ENCODE assay signal across 15 mouse cellular contexts in the genomic region with DNA sequence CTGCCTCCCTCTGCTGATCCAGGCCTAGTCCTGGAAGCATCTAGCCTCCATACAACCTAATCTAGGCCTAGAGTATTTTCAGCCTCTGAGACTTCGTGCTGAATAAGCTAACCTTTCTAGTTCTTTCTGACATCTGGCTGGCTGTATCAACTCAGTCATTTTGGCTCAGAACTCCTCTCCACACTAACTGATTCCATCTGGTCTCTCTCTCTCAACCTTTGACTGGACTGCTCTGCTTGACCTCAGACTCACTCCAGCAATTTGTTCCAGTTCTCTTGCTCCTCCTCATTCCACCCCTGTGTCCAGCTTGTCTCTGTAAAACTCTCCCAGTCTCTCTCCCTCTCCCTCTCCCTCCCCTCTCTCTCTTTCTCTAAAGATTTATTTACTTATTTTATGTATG. TPM values are rescaled to one million over a fixed set of nuclear protein-coding genes. Genes with fewer than 3 reads are reported as not detected.
A peak's percentile ranks its signal among the peaks of the same experiment; 100 is the strongest.
DNase-seq lines count a peak whose midpoint lies in the region; TF ChIP-seq lines count a peak whose summit lies in the region.
"Had no signal": no experiment of that assay in that cellular context is flagged by ENCODE, and none has a peak within 500 bp of the region (broad histone marks: within the 10 kb centered on the region; RNA-seq: fewer than 3 reads in every experiment).

No protein-coding gene starts in this region.

- H3K27me3 ChIP-seq in liver, adult 2 months (ENCODE audit: control insufficient read depth, insufficient read depth, low read length), result no peaks in the 10 kb centered on the region
- H3K27me3 ChIP-seq: forebrain, embryonic 15.5 days; hindbrain, embryonic 12.5 days had no signal

- H3K36me3 ChIP-seq in liver, adult 2 months (ENCODE audit: control insufficient read depth, insufficient read depth, low read length), result no peaks in the 10 kb centered on the region
- H3K36me3 ChIP-seq: forebrain, embryonic 15.5 days; hindbrain, embryonic 12.5 days; liver, embryonic 13.5 days had no signal

- peak; percentile 96 for DNase-seq in liver, adult 2 months (ENCODE audit: extremely low read depth, low read depth, low spot score)
- no peak for DNase-seq in liver
- DNase-seq in NIH3T3 (ENCODE audit: low read depth), result peak; percentile 87
- DNase-seq in kidney, adult 18-20 months, result peak; percentile 32
- DNase-seq in kidney, postnatal 14 days, result peak; percentile 69
- no peak for DNase-seq in natural killer cell, adult 2 months (ENCODE audit: low spot score in 2 of 2)
- no peak for DNase-seq in thymus, postnatal 10 days (ENCODE audit: low spot score in 2 of 2)
- DNase-seq: adrenal gland, adult 8-10 months; cerebellum, adult 11-12 months; heart, adult 11 months; layer of hippocampus, adult 9-11 months; liver, embryonic 13.5 days; right cerebral cortex, adult 18-20 months had no signal

- peak overlapping the region; percentile 49 for H3K27ac ChIP-seq in liver, adult 2 months (replicated peaks; ENCODE audit: insufficient read depth, low read depth, low read length)
- H3K27ac ChIP-seq: forebrain, embryonic 15.5 days; hindbrain, embryonic 12.5 days; liver, embryonic 13.5 days had no signal

- no peaks in the 10 kb centered on the region for H3K79me2 ChIP-seq in liver, adult 2 months (ENCODE audit: control insufficient read depth, insufficient read depth, low read length)

- WGBS in liver, adult 2 months, result 17% methylated on average over 1 of the region's 1 CpGs

- H3K4me3 ChIP-seq in liver, adult 2 months (ENCODE audit: insufficient read depth, low read depth, low read length), result no peak overlapping the region
- H3K4me3 ChIP-seq: forebrain, embryonic 15.5 days; hindbrain, embryonic 12.5 days; liver, embryonic 13.5 days had no signal

- no peak for TF ChIP-seq CTCF in liver, adult 2 months (IDR thresholded peaks at IDR 0.05; ENCODE audit: low read depth, low read length)

- no peak for TF ChIP-seq POLR2A in liver, adult 2 months (IDR thresholded peaks at IDR 0.05; ENCODE audit: extremely low read depth, insufficient read depth, low read length)

- no peak overlapping the region for H3K9ac ChIP-seq in liver, adult 2 months (ENCODE audit: low read depth, low read length)
- H3K9ac ChIP-seq: forebrain, embryonic 15.5 days; hindbrain, embryonic 12.5 days; liver, embryonic 13.5 days had no signal

- peaks cover 9% of the 10 kb centered on the region; the same call in 1 of the 2 replicates for H3K4me1 ChIP-seq in liver, adult 2 months (ENCODE audit: control insufficient read depth, insufficient read depth, low read length)

RNA-seq across cellular contexts. Expression of a gene that starts 8.6 kb away (rescaled TPM):
- 3.0 and 3.5 TPM in 2 replicates for total RNA-seq in liver, adult 2 months (2014; rRNA removed)
- 2.8 and 3.4 TPM in 2 replicates for polyA plus RNA-seq in liver, adult 2 months (2012; rRNA removed)

RNA-seq across cellular contexts. Expression of a gene that starts 17.6 kb away (rescaled TPM):
- 28.0 and 32.2 TPM in 2 replicates for total RNA-seq in liver, adult 2 months (2014; rRNA removed)
- polyA plus RNA-seq in liver, adult 2 months (2012; rRNA removed), result 17.0 and 20.9 TPM in 2 replicates

Comparison
In these comparisons a context has a peak if more than half of its experiments do, and no peak if none do; other contexts are left out.
1. DNase-seq: peak in liver, adult 2 months (single experiment), NIH3T3 (single experiment), kidney, adult 18-20 months (single experiment) and kidney, postnatal 14 days (single experiment); none in liver (single experiment), natural killer cell, adult 2 months (0 of 2) and thymus, postnatal 10 days (0 of 2).